Mouse (Mus musculus): ENCODE results near the gene Cct3. TPM values are rescaled to one million over a fixed set of nuclear protein-coding genes. Genes with fewer than 3 reads are reported as not detected.
"Not testable (repeated sequence)": the region's sequence is repeated elsewhere in the genome, so short reads cannot be mapped to it uniquely, and the experiment has no call there.

The Cct3 gene
- polyA plus RNA-seq, 1 experiment, result 81.0 TPM

- Histone ChIP-seq H3K4me1 (ENCODE audit: control insufficient read depth, insufficient read depth, low read length) (no peaks in the 10 kb centered on the region; the same call in 1 of the 2 replicates), H3K27ac (ENCODE audit: control insufficient read depth, insufficient read depth, low read depth, low read length, poor library complexity) (no peak within 1 kb of the TSS), H3K4me3 (replicated peaks; ENCODE audit: control insufficient read depth, low read depth, low read length) (no peak within 1 kb of the TSS)
- no peak for TF ChIP-seq CTCF (IDR thresholded peaks at IDR 0.05; ENCODE audit: control insufficient read depth, insufficient read depth, low read length)
- WGBS, result 91% methylated on average over 4 of the region's 4 CpGs
Measured at GRCm38 (mm10) chr3:88287110-88287509, 9.8 kb upstream of the Cct3 start, which contains the start of gene Gm38392. Gm38392 (minus strand) TSS chr3:88287210.

- not testable (repeated sequence) for H3K27ac ChIP-seq (ENCODE audit: control insufficient read depth, insufficient read depth, low read depth, low read length, poor library complexity); H3K4me3 ChIP-seq (replicated peaks; ENCODE audit: control insufficient read depth, low read depth, low read length); H3K4me1 ChIP-seq (ENCODE audit: control insufficient read depth, insufficient read depth, low read length)
- WGBS, result 72% methylated on average over 10 of the region's 10 CpGs
Measured at GRCm38 (mm10) chr3:88288133-88288713, 8.7 kb upstream of the Cct3 start.

- no peak overlapping the region for H3K27ac ChIP-seq (ENCODE audit: control insufficient read depth, insufficient read depth, low read depth, low read length, poor library complexity)
- TF ChIP-seq POLR2A (IDR thresholded peaks at IDR 0.05; ENCODE audit: borderline replicate concordance, control insufficient read depth, low read depth, low read length) (no peak), CTCF (IDR thresholded peaks at IDR 0.05; ENCODE audit: control insufficient read depth, insufficient read depth, low read length) (peak; percentile 15; the same call in 1 of the 2 replicates)
- 51% methylated on average over 4 of the region's 4 CpGs for WGBS
- no peaks in the 10 kb centered on the region for H3K4me1 ChIP-seq (ENCODE audit: control insufficient read depth, insufficient read depth, low read length)
- H3K4me3 ChIP-seq (replicated peaks; ENCODE audit: control insufficient read depth, low read depth, low read length), result no peak overlapping the region
Measured at GRCm38 (mm10) chr3:88291970-88292369, 4.9 kb upstream of the Cct3 start.

GRCm38 (mm10) chr3:88295272-88295671 lies 1.6 kb upstream of the Cct3 start:
- H3K27ac ChIP-seq (ENCODE audit: control insufficient read depth, insufficient read depth, low read depth, low read length, poor library complexity); H3K4me1 ChIP-seq (ENCODE audit: control insufficient read depth, insufficient read depth, low read length); H3K4me3 ChIP-seq (replicated peaks; ENCODE audit: control insufficient read depth, low read depth, low read length): not testable (repeated sequence)
- WGBS, result 21% methylated on average over 1 of the region's 1 CpGs

GRCm38 (mm10) chr3:88296110-88296560 lies 781 bp upstream of the Cct3 start:
- Histone ChIP-seq H3K4me3 (replicated peaks; ENCODE audit: control insufficient read depth, low read depth, low read length) (peak overlapping the region; percentile 82), H3K27ac (ENCODE audit: control insufficient read depth, insufficient read depth, low read depth, low read length, poor library complexity) (no peak overlapping the region; the same call in 1 of the 2 replicates), H3K4me1 (ENCODE audit: control insufficient read depth, insufficient read depth, low read length) (no peaks in the 10 kb centered on the region; the same call in none of the 2 replicates)
- WGBS, result under 1% methylated on average over 12 of the region's 12 CpGs
- TF ChIP-seq POLR2A (IDR thresholded peaks at IDR 0.05; ENCODE audit: borderline replicate concordance, control insufficient read depth, low read depth, low read length), result 0 out of 2 replicates have a peak, but pooled peaks have one; percentile 13
- no peak for TF ChIP-seq CTCF (IDR thresholded peaks at IDR 0.05; ENCODE audit: control insufficient read depth, insufficient read depth, low read length)

GRCm38 (mm10) chr3:88297321-88297851 lies 470 bp downstream of the Cct3 start:
- H3K4me1 ChIP-seq (ENCODE audit: control insufficient read depth, insufficient read depth, low read length), result no peaks in the 10 kb centered on the region; the same call in none of the 2 replicates
- WGBS, result under 1% methylated on average over 30 of the region's 30 CpGs
- H3K4me3 ChIP-seq (replicated peaks; ENCODE audit: control insufficient read depth, low read depth, low read length), result peak overlapping the region; percentile 97
- TF ChIP-seq CTCF (IDR thresholded peaks at IDR 0.05; ENCODE audit: control insufficient read depth, insufficient read depth, low read length) (no peak), POLR2A (IDR thresholded peaks at IDR 0.05; ENCODE audit: borderline replicate concordance, control insufficient read depth, low read depth, low read length) (no peak)
- H3K27ac ChIP-seq (ENCODE audit: control insufficient read depth, insufficient read depth, low read depth, low read length, poor library complexity), result peak overlapping the region; percentile 84

- H3K27ac ChIP-seq (ENCODE audit: control insufficient read depth, insufficient read depth, low read depth, low read length, poor library complexity), result no peak overlapping the region
- WGBS, result 62% methylated on average over 1 of the region's 1 CpGs
- TF ChIP-seq CTCF (IDR thresholded peaks at IDR 0.05; ENCODE audit: control insufficient read depth, insufficient read depth, low read length) (no peak), POLR2A (IDR thresholded peaks at IDR 0.05; ENCODE audit: borderline replicate concordance, control insufficient read depth, low read depth, low read length) (no peak)
- no peaks in the 10 kb centered on the region; the same call in none of the 2 replicates for H3K4me1 ChIP-seq (ENCODE audit: control insufficient read depth, insufficient read depth, low read length)
- no peak overlapping the region for H3K4me3 ChIP-seq (replicated peaks; ENCODE audit: control insufficient read depth, low read depth, low read length)
Measured at GRCm38 (mm10) chr3:88299172-88299571, 2.3 kb downstream of the Cct3 start.

- no peak for TF ChIP-seq CTCF (IDR thresholded peaks at IDR 0.05; ENCODE audit: control insufficient read depth, insufficient read depth, low read length)
- no peak for TF ChIP-seq POLR2A (IDR thresholded peaks at IDR 0.05; ENCODE audit: borderline replicate concordance, control insufficient read depth, low read depth, low read length)
- 2% methylated on average over 10 of the region's 10 CpGs for WGBS
- Histone ChIP-seq H3K27ac (ENCODE audit: control insufficient read depth, insufficient read depth, low read depth, low read length, poor library complexity) (0 out of 2 replicates have a peak within 1 kb of the TSS, but pooled peaks have one; percentile 16), H3K4me3 (replicated peaks; ENCODE audit: control insufficient read depth, low read depth, low read length) (peak within 1 kb of the TSS; percentile 73), H3K4me1 (ENCODE audit: control insufficient read depth, insufficient read depth, low read length) (peaks cover 2% of the 10 kb centered on the region; the same call in 1 of the 2 replicates)
Measured at GRCm38 (mm10) chr3:88324951-88325405, 28.1 kb downstream of the Cct3 start, which contains the start of gene Glmp. Glmp (plus strand) TSS chr3:88325023.

All from bone marrow, adult 2 months (tissue).